Mouse (Mus musculus) cerebellum, adult 2 months (tissue): Measurements from ENCODE around the gene Etv6.

Source experiments
- CTCF ChIP-seq: fragments of 200-500 bp; IDR thresholded peaks from 2 replicates; pipeline ENCODE4 v1.5.1; 2011; ENCODE audit warnings: low read depth, mild to moderate bottlenecking, control low read depth, low read length, moderate library complexity, borderline replicate concordance; ENCODE audit not compliant: insufficient read depth
- POLR2A ChIP-seq: fragments of 200-500 bp; IDR thresholded peaks from 2 replicates; pipeline ENCODE4 v1.6.1; 2011; ENCODE audit warnings: low read length, control low read depth, borderline replicate concordance; ENCODE audit not compliant: insufficient read depth

- no peak for TF ChIP-seq POLR2A
- TF ChIP-seq CTCF: no peak
Measured at GRCm38 (mm10) chr6:134082229-134082920, 46.9 kb downstream of the Etv6 start.
